Mouse (Mus musculus) mouse trophoblast stem cell (cell line): ENCODE results near the gene Bicral.

Source experiments
- in situ Hi-C, 2 experiments: fragments of 300-500 bp; cut with MseI, MboI; formaldehyde crosslinking; loops; 2 replicates in 1 of 2; 3 replicates in 1 of 2; pipeline ENCODE4 v1.15.1; 2025

The Bicral gene

GRCm38 (mm10) chr17:46844811-46845210, 13.5 kb downstream of the Bicral start:
- in situ Hi-C loops = no loop called here

GRCm38 (mm10) chr17:46843716-46844115, 14.6 kb downstream of the Bicral start:
- in situ Hi-C loops = no loop called here

GRCm38 (mm10) chr17:46843022-46843421, 15.3 kb downstream of the Bicral start:
- in situ Hi-C loops = no loop called here

GRCm38 (mm10) chr17:46840304-46841010, 17.8 kb downstream of the Bicral start:
- in situ Hi-C loops = no loop called here

GRCm38 (mm10) chr17:46838396-46838920, 19.8 kb downstream of the Bicral start:
- in situ Hi-C loops = no loop called here

GRCm38 (mm10) chr17:46837897-46838296, 20.4 kb downstream of the Bicral start:
- in situ Hi-C loops = no loop called here

GRCm38 (mm10) chr17:46835093-46835715, 23.1 kb downstream of the Bicral start:
- in situ Hi-C loops = no loop called here

- in situ Hi-C loops = no loop called here
Measured at GRCm38 (mm10) chr17:46832981-46833305, 25.3 kb downstream of the Bicral start.

GRCm38 (mm10) chr17:46832101-46832980, 25.9 kb downstream of the Bicral start:
- in situ Hi-C loops = no loop called here

- in situ Hi-C loops = no loop called here
Measured at GRCm38 (mm10) chr17:46829856-46830535, 28.3 kb downstream of the Bicral start.

GRCm38 (mm10) chr17:46828935-46829334, 29.3 kb downstream of the Bicral start:
- in situ Hi-C loops = no loop called here

- in situ Hi-C loops = no loop called here
Measured at GRCm38 (mm10) chr17:46823091-46823490, 35.2 kb downstream of the Bicral start.

- in situ Hi-C loops = no loop called here
Measured at GRCm38 (mm10) chr17:46820628-46821027, 37.7 kb downstream of the Bicral start.

GRCm38 (mm10) chr17:46817734-46818158, 40.5 kb downstream of the Bicral start:
- in situ Hi-C loops = no loop called here

- in situ Hi-C loops = no loop called here
Measured at GRCm38 (mm10) chr17:46816306-46816705, 42.0 kb downstream of the Bicral start.

- in situ Hi-C loops = no loop called here
Measured at GRCm38 (mm10) chr17:46814497-46814896, 43.8 kb downstream of the Bicral start.

GRCm38 (mm10) chr17:46813637-46814036, 44.6 kb downstream of the Bicral start:
- in situ Hi-C loops = no loop called here

GRCm38 (mm10) chr17:46812442-46812841, 45.8 kb downstream of the Bicral start:
- in situ Hi-C loops = no loop called here

- in situ Hi-C loops = no loop called here
Measured at GRCm38 (mm10) chr17:46810672-46811071, 47.6 kb downstream of the Bicral start.

GRCm38 (mm10) chr17:46809131-46809830, 49.0 kb downstream of the Bicral start:
- in situ Hi-C loops = no loop called here

GRCm38 (mm10) chr17:46808376-46808775, 49.9 kb downstream of the Bicral start:
- in situ Hi-C loops = no loop called here
